Mouse (Mus musculus) lung, postnatal 0 days (tissue): ENCODE results near the gene Tfcp2l1. TPM values are rescaled to one million over a fixed set of nuclear protein-coding genes. Genes with fewer than 3 reads are reported as not detected.
A peak's percentile ranks its signal among the peaks of the same experiment; 100 is the strongest.

Source experiments
- ATAC-seq: fragments of 200-750 bp; cut with Nextera tagmentation; 2 replicates; pipeline ENCODE4 v1.8.0; 2017; ENCODE audit warnings: moderate library complexity
- DNase-seq: peaks from one replicate; pipeline ENCODE4 v3.0.0-alpha.2; 2016; ENCODE audit warnings: low spot score
- H3K27ac ChIP-seq: fragments of 300-500 bp; sonication (generic); 2 replicates; pipeline ENCODE4 v1.5.1; 2014; ENCODE audit warnings: antibody characterized with exemption, mild to moderate bottlenecking, low read length, mixed read lengths
- H3K27me3 ChIP-seq: fragments of 300-500 bp; sonication (generic); replicated peaks from 2 replicates; pipeline ENCODE4 v1.6.1; 2014; ENCODE audit warnings: low read length, mixed read lengths; ENCODE audit not compliant: insufficient read depth
- H3K36me3 ChIP-seq: fragments of 300-500 bp; sonication (generic); 2 replicates; pipeline ENCODE4 v1.6.1; 2014; ENCODE audit warnings: low read length, mixed read lengths; ENCODE audit not compliant: insufficient read depth
- H3K4me1 ChIP-seq: fragments of 300-500 bp; sonication (generic); 2 replicates; pipeline ENCODE4 v1.6.1; 2014; ENCODE audit warnings: antibody characterized with exemption, low read depth, low read length, mixed read lengths; ENCODE audit not compliant: insufficient read depth
- H3K4me2 ChIP-seq: fragments of 300-500 bp; sonication (generic); replicated peaks from 2 replicates; pipeline ENCODE4 v1.6.1; 2014; ENCODE audit warnings: low read depth, mild to moderate bottlenecking, low read length, moderate library complexity, mixed read lengths
- H3K4me3 ChIP-seq: fragments of 300-500 bp; sonication (generic); 2 replicates; pipeline ENCODE4 v1.5.1; 2014; ENCODE audit warnings: low read depth, low read length
- H3K9ac ChIP-seq: fragments of 300-500 bp; sonication (generic); replicated peaks from 2 replicates; pipeline ENCODE4 v1.6.1; 2014; ENCODE audit warnings: low read depth, mild to moderate bottlenecking
- H3K9me3 ChIP-seq: fragments of 300-500 bp; sonication (generic); 2 replicates; pipeline ENCODE4 v1.6.1; 2016; ENCODE audit warnings: low read length, mixed read lengths
- CTCF ChIP-seq: IDR thresholded peaks from 2 replicates; pipeline ENCODE4 v1.5.1; 2016; ENCODE audit warnings: antibody characterized with exemption, mild to moderate bottlenecking
- EP300 ChIP-seq: IDR thresholded peaks from 2 replicates; pipeline ENCODE4 v1.6.1; 2016; ENCODE audit warnings: antibody characterized with exemption, mild to moderate bottlenecking, control low read depth
- WGBS: fragments of 180-500 bp; shearing (Covaris S2); extraction: QIAGEN DNeasy Blood & Tissue Kit; methylation state at CpG from one replicate; pipeline ENCODE4 v1.1.7; 2014; 5-methylcytosine and 5-hydroxymethylcytosine counted together
- polyA plus RNA-seq: library from polyadenylated mRNA; unstranded; fragments of >200 nt; fragmentation: Nextera tagmentation; extraction: Ambion mirVana; gene quantifications from 2 replicates; pipeline ENCODE4 v1.2.1, GENCODE M21; 2015

Tfcp2l1 gene
- polyA plus RNA-seq, 1 experiment from 2014 or later: 14.5 TPM

DNA sequence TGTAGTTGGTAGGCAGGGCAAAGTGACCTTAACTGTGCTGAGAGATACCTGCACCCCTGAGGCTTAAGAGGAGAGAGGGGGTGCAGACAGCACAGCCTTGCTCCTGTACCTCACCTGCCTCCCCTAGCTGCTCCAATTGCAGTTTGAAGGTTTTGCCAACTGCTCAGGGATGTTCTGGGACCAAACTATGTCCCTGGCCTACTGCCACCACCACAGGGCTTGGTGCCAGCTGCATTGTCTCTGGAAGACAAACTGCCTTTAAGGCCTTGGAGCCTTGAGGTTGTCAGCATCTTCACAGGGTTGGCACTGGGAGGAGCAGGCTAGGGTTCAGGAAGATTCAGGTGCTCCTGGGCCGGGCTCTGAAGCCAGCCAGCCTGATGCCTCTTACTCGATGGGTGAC, 66.7 kb downstream of the Tfcp2l1 start:
- no peak overlapping the region for H3K4me2 ChIP-seq
- 85% methylated on average over 2 of the region's 2 CpGs for WGBS
- DNase-seq (no peak), ATAC-seq (no peak)
- H3K27ac ChIP-seq: no peak overlapping the region
- no peaks in the 10 kb centered on the region for H3K27me3 ChIP-seq
- no peaks in the 10 kb centered on the region for H3K4me1 ChIP-seq
- no peak for TF ChIP-seq EP300
- TF ChIP-seq CTCF: no peak
- no peaks in the 10 kb centered on the region for H3K9me3 ChIP-seq
- H3K36me3 ChIP-seq: no peaks in the 10 kb centered on the region
- no peak overlapping the region for H3K4me3 ChIP-seq
- H3K9ac ChIP-seq: no peak overlapping the region

DNA sequence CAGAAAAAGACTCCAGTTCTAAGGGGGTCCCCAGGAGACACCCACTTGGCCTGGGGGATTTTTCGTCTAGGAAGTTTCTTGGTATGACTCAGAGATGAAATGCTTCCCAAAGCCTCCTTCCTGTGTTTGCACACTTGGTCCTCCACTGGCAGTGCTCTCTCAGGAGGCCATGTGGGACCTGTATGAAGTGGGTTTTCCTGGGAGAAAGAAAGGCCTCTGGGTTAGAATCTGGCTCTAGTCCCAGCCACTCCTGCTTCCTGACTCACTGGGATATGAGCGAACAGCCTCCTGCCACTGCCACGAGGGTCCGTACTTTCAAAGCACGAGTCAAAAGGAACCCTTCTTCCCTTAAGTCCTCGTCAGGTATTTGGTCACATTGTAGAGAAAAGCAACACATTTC, 70.2 kb downstream of the Tfcp2l1 start:
- no peak for TF ChIP-seq CTCF
- no peak for TF ChIP-seq EP300
- 41% methylated on average over 6 of the region's 6 CpGs for WGBS
- no peak overlapping the region for H3K27ac ChIP-seq
- H3K4me1 ChIP-seq: no peaks in the 10 kb centered on the region
- no peaks in the 10 kb centered on the region for H3K27me3 ChIP-seq
- H3K9me3 ChIP-seq: no peaks in the 10 kb centered on the region
- no peaks in the 10 kb centered on the region for H3K36me3 ChIP-seq
- DNase-seq: peak; percentile 57
- peak; percentile 69; the same call in 1 of the 2 replicates for ATAC-seq
- H3K4me3 ChIP-seq: no peak overlapping the region
- no peak overlapping the region for H3K9ac ChIP-seq
- H3K4me2 ChIP-seq: no peak overlapping the region

DNA sequence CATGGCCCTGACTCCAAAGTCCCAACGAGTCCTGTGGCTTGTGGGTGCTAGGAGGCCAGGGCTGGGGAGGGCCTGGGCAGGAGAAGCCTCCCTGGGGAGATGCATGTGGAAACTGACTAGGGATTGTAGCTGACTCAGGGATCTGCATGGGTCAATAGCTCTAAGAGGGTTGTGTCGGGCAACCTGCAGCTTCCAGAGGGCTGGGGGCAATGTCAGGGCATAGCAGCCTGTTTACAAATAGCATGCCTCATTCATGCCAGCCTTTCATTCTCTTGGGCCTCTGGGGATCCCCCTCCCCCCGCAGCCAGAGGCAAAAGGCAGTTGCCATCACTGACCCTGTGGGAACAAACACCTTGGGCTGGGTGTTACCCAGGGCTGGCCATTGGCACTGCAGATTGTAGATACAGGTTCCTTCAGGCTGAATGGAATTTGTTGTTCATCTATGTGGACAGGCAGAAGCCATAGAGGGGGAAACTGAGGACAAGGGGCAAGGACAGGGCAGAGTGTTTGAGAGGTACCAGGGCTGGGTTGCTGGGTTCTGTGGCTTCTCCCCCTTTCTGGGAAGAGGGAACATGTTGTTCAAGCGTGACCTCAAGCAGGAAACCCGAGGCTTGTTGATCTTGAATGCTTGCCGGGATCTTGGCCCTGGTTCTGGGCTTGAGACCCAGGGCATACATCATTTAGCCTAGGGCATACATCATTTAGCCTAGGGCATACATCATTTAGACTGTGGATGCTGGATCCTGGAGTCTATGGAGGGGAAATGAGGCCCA, 71.6 kb downstream of the Tfcp2l1 start:
- Histone ChIP-seq H3K9ac (no peak overlapping the region), H3K27ac (no peak overlapping the region), H3K36me3 (no peaks in the 10 kb centered on the region), H3K4me2 (no peak overlapping the region), H3K9me3 (no peaks in the 10 kb centered on the region), H3K4me3 (no peak overlapping the region), H3K4me1 (no peaks in the 10 kb centered on the region), H3K27me3 (no peaks in the 10 kb centered on the region)
- TF ChIP-seq CTCF (no peak), EP300 (no peak)
- WGBS: 56% methylated on average over 6 of the region's 6 CpGs
- DNase-seq (no peak), ATAC-seq (no peak)

DNA sequence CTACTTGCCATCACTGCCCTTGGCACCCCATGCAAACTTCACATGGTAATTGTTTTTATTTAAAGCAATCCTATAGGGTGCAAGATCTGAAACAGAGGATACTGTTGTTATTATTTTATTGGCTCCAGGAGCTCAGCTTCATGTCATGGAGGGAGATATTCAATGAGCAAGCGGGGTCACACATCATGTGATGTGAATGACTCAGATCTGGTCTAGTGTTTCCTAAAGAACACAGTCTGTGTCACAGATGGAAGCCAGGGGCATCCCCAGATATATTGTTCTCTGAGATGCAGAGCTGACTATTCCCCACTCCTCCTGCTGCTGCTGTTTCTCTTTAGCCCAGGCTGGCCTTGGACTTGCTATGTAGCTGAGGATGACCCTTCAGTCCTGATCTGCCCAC, 72.2 kb downstream of the Tfcp2l1 start:
- WGBS: 91% methylated on average over 1 of the region's 1 CpGs
- no peaks in the 10 kb centered on the region for H3K4me1 ChIP-seq
- H3K9ac ChIP-seq: no peak overlapping the region
- H3K36me3 ChIP-seq: no peaks in the 10 kb centered on the region
- H3K27me3 ChIP-seq: no peaks in the 10 kb centered on the region
- H3K27ac ChIP-seq: no peak overlapping the region
- no peak overlapping the region for H3K4me3 ChIP-seq
- no peak for ATAC-seq
- H3K4me2 ChIP-seq: no peak overlapping the region
- no peaks in the 10 kb centered on the region for H3K9me3 ChIP-seq
- DNase-seq: no peak
- TF ChIP-seq EP300 (no peak), CTCF (no peak)

DNA sequence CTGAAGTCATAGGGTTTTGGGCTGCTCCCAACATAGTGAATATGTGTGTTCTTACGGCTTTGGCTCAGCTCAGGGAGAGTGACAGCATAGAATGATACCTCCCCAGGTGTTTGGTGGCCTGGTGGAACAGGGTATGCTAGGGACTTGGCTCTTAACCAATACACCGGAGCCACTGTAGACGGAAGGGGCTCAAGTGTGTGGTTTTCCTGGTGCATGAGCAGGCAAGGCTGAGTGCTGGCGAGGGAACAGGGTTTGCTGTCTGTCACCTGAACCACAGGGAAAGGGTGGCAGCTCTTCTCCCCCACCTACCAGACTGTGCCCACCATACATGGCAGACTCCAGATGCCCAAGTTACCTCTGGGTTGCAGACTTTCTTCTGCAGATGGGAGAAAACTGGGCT, 83.9 kb downstream of the Tfcp2l1 start:
- TF ChIP-seq CTCF: no peak
- no peak for TF ChIP-seq EP300
- no peaks in the 10 kb centered on the region for H3K27me3 ChIP-seq
- DNase-seq (peak; percentile 38), ATAC-seq (peak; percentile 65)
- H3K4me3 ChIP-seq: no peak overlapping the region
- H3K9ac ChIP-seq: no peak overlapping the region
- H3K9me3 ChIP-seq: no peaks in the 10 kb centered on the region
- no peak overlapping the region for H3K27ac ChIP-seq
- H3K4me1 ChIP-seq: no peaks in the 10 kb centered on the region
- 58% methylated on average over 4 of the region's 4 CpGs for WGBS
- H3K4me2 ChIP-seq: no peak overlapping the region
- no peaks in the 10 kb centered on the region for H3K36me3 ChIP-seq

- ATAC-seq (no peak), DNase-seq (no peak)
- no peak overlapping the region for H3K4me3 ChIP-seq
- WGBS: 50% methylated on average over 1 of the region's 1 CpGs
- TF ChIP-seq EP300 (no peak), CTCF (no peak)
- H3K9me3 ChIP-seq: no peaks in the 10 kb centered on the region
- H3K36me3 ChIP-seq: no peaks in the 10 kb centered on the region
- no peak overlapping the region for H3K9ac ChIP-seq
- no peak overlapping the region for H3K27ac ChIP-seq
- no peak overlapping the region for H3K4me2 ChIP-seq
- H3K4me1 ChIP-seq: no peaks in the 10 kb centered on the region
- H3K27me3 ChIP-seq: no peaks in the 10 kb centered on the region
Observed at GRCm38 (mm10) chr1:118716225-118716624, 88.5 kb downstream of the Tfcp2l1 start.

- 59% methylated on average over 6 of the region's 6 CpGs for WGBS
- ATAC-seq: no peak
- Histone ChIP-seq H3K9me3 (no peaks in the 10 kb centered on the region; the same call in 1 of the 2 replicates), H3K9ac (no peak overlapping the region), H3K27me3 (no peaks in the 10 kb centered on the region), H3K4me2 (no peak overlapping the region), H3K36me3 (no peaks in the 10 kb centered on the region), H3K4me3 (no peak overlapping the region), H3K27ac (no peak overlapping the region), H3K4me1 (no peaks in the 10 kb centered on the region)
- no peak for TF ChIP-seq CTCF
- TF ChIP-seq EP300: no peak
- no peak for DNase-seq
Observed at GRCm38 (mm10) chr1:118718055-118718454, 90.3 kb downstream of the Tfcp2l1 start.
